Mouse (Mus musculus): ENCODE results near the gene Cox8a. TPM values are rescaled to one million over a fixed set of nuclear protein-coding genes. Genes with fewer than 3 reads are reported as not detected.
A peak's percentile ranks its signal among the peaks of the same experiment; 100 is the strongest.

The Cox8a gene
- total and polyA plus RNA-seq, 3 experiments: 745 to 1,213 TPM; not detected in 1

DNA sequence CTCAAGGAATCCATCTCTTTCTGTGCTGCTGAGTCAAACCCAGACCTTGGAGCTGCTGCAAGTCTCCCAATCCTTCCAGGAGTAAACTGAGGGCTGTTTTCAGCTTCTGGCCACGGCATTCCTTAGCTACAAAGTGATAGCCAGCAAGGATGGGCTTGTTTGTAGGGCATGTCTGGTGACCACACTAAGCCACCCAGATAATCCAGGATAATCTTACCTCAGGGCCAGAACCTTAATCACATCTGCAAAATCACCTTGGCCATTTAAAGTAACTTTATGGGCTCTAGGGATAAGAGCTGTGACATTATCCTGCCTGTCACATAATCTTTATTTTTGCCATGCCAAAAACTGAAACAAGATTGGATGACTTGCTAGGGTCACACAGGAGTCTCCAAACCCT is 5.2 kb downstream of the Cox8a start:
- Histone ChIP-seq H3K27me3 (ENCODE audit: control insufficient read depth in 1 of 2, insufficient read depth in 2 of 2, low read length in 2 of 2) (no peaks in the 10 kb centered on the region), H3K27ac (ENCODE audit: control insufficient read depth, low read depth, low read length) (no peak overlapping the region), H3K4me1 (ENCODE audit: control insufficient read depth in 1 of 2, insufficient read depth in 2 of 2, low read length in 2 of 2) (peaks cover 0 to 17% of the 10 kb centered on the region in 2 experiments; a peak in 2 of 4 replicates), H3K9me3 (replicated peaks; ENCODE audit: insufficient read depth, low read length) (no peaks in the 10 kb centered on the region), H3K79me2 (ENCODE audit: control insufficient read depth, insufficient read depth, low read length, poor library complexity) (peaks cover 31% of the 10 kb centered on the region), H3K36me3 (ENCODE audit: control insufficient read depth in 1 of 2, insufficient read depth in 2 of 2, low read length in 2 of 2) (peaks cover 3 to 16% of the 10 kb centered on the region in 2 experiments; a peak in 3 of 4 replicates), H3K9ac (ENCODE audit: control insufficient read depth, low read depth, low read length, poor library complexity, severe bottlenecking) (no peak overlapping the region), H3K4me3 (ENCODE audit: control insufficient read depth in 1 of 2, insufficient read depth in 1 of 2, low read depth in 2 of 2, low read length in 2 of 2) (no peak overlapping the region)
- TF ChIP-seq MAX (IDR thresholded peaks at IDR 0.05; ENCODE audit: low read length) (no peak), POLR2AphosphoS2 (IDR thresholded peaks at IDR 0.05; ENCODE audit: low read length) (0 out of 2 replicates have a peak, but pooled peaks have one; percentile 25)
- no peak for DNase-seq (ENCODE audit: low read depth, low spot score)

DNA sequence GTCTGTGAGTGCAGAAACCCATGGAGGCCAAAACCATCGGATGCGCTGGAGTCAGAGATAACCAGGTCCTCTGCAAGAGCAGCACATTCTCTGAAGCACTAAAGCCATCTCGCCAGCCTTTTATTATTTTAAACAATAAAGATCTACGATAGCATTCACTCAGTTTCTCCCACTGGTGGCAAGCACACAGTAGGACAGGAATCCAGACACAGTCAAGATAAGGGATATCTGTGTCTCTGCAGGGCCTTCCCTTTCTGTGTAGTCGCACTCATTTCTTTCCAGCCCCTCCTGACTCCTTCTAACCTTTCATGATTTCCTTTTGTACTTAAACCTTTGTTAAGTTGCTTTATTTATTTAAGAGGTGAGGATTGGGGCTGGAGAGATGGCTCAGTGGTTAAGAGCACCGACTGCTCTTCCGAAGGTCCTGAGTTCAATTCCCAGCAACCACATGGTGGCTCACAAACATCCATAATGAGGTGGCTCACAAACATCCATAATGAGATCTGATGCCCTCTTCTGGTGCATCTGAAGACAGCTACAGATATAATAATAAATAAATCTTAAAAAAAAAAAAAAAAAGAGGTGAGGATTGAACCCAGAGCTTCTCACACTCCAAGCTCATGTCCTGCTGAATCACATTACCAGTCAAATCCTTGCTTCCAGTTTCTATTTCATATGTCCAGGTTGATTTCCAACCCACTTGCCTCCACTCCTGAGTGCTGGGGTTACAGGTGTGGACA is 7.3 kb downstream of the Cox8a start:
- no peak overlapping the region for H3K9ac ChIP-seq (ENCODE audit: control insufficient read depth, low read depth, low read length, poor library complexity, severe bottlenecking)
- peak; percentile 38 for DNase-seq (ENCODE audit: low read depth, low spot score)
- peaks cover 21% of the 10 kb centered on the region for H3K79me2 ChIP-seq (ENCODE audit: control insufficient read depth, insufficient read depth, low read length, poor library complexity)
- no peak overlapping the region for H3K4me3 ChIP-seq (ENCODE audit: control insufficient read depth in 1 of 2, insufficient read depth in 1 of 2, low read depth in 2 of 2, low read length in 2 of 2)
- no peaks in the 10 kb centered on the region for H3K9me3 ChIP-seq (replicated peaks; ENCODE audit: insufficient read depth, low read length)
- H3K36me3 ChIP-seq (ENCODE audit: control insufficient read depth in 1 of 2, insufficient read depth in 2 of 2, low read length in 2 of 2): peaks cover 3 to 8% of the 10 kb centered on the region in 2 experiments; a peak in 3 of 4 replicates
- no peaks in the 10 kb centered on the region for H3K27me3 ChIP-seq (ENCODE audit: control insufficient read depth in 1 of 2, insufficient read depth in 2 of 2, low read length in 2 of 2)
- peaks cover 2 to 9% of the 10 kb centered on the region in 2 experiments; a peak in 3 of 4 replicates for H3K4me1 ChIP-seq (ENCODE audit: control insufficient read depth in 1 of 2, insufficient read depth in 2 of 2, low read length in 2 of 2)
- no peak overlapping the region for H3K27ac ChIP-seq (ENCODE audit: control insufficient read depth, low read depth, low read length)
- TF ChIP-seq CHD1 (IDR thresholded peaks at IDR 0.05; ENCODE audit: low read depth, low read length): no peak
- no peak for TF ChIP-seq ZMIZ1 (IDR thresholded peaks at IDR 0.05; ENCODE audit: low read depth, low read length)
- TF ChIP-seq TAL1 (IDR thresholded peaks at IDR 0.05; ENCODE audit: low read length): no peak
- peak in 2 of 3 experiments; percentile 7 to 35; a peak in 2 of 6 replicates for TF ChIP-seq CTCF (IDR thresholded peaks at IDR 0.05 in 2 of 3, conservative IDR thresholded peaks at IDR 0.05 in 1 of 3; ENCODE audit: control insufficient read depth in 1 of 3, insufficient read depth in 1 of 3, low read depth in 2 of 3, low read length in 3 of 3, poor library complexity in 1 of 3, severe bottlenecking in 1 of 3)
- no peak for TF ChIP-seq MYB (IDR thresholded peaks at IDR 0.05; ENCODE audit: low read depth, low read length)
- TF ChIP-seq MAX (IDR thresholded peaks at IDR 0.05; ENCODE audit: low read length): no peak
- TF ChIP-seq POLR2AphosphoS5 (IDR thresholded peaks at IDR 0.05; ENCODE audit: borderline replicate concordance, low read depth, low read length): no peak
- TF ChIP-seq SIN3A (IDR thresholded peaks at IDR 0.05; ENCODE audit: low read length): peak; percentile 29; the same call in 1 of the 2 replicates
- TF ChIP-seq MYC (IDR thresholded peaks at IDR 0.05; ENCODE audit: low read depth, low read length): 0 out of 2 replicates have a peak, but pooled peaks have one; percentile 34
- TF ChIP-seq GATA1 (IDR thresholded peaks at IDR 0.05; ENCODE audit: low read depth, low read length): 0 out of 2 replicates have a peak, but pooled peaks have one; percentile 5
- no peak for TF ChIP-seq EP300 (IDR thresholded peaks at IDR 0.05; ENCODE audit: low read depth in 1 of 2, low read length in 2 of 2)
- no peak for TF ChIP-seq USF2 (IDR thresholded peaks at IDR 0.05; ENCODE audit: borderline replicate concordance in 1 of 2, insufficient read depth in 1 of 2, low read depth in 1 of 2, low read length in 2 of 2)
- TF ChIP-seq MEF2A (IDR thresholded peaks at IDR 0.05; ENCODE audit: extremely low read depth, insufficient replicate concordance, low read depth, low read length, poor library complexity, severe bottlenecking): no peak
- TF ChIP-seq MAFK (IDR thresholded peaks at IDR 0.05; ENCODE audit: borderline replicate concordance, low read depth, low read length): no peak
- no peak for TF ChIP-seq GABPA (IDR thresholded peaks at IDR 0.05; ENCODE audit: low read depth, low read length)
- TF ChIP-seq MXI1 (IDR thresholded peaks at IDR 0.05; ENCODE audit: low read depth, low read length): no peak
- TF ChIP-seq RCOR1 (IDR thresholded peaks at IDR 0.05; ENCODE audit: low read depth, low read length): no peak
- TF ChIP-seq HCFC1 (IDR thresholded peaks at IDR 0.05; ENCODE audit: low read depth, low read length): no peak
- no peak for TF ChIP-seq POLR2A (IDR thresholded peaks at IDR 0.05; ENCODE audit: control insufficient read depth in 1 of 2, insufficient read depth in 1 of 2, low read depth in 1 of 2, low read length in 2 of 2, poor library complexity in 1 of 2)
- TF ChIP-seq JUND (IDR thresholded peaks at IDR 0.05; ENCODE audit: low read depth, low read length): no peak
- TF ChIP-seq E2F4 (IDR thresholded peaks at IDR 0.05; ENCODE audit: borderline replicate concordance, low read depth, low read length): no peak
- TF ChIP-seq TBP (IDR thresholded peaks at IDR 0.05; ENCODE audit: low read depth, low read length): no peak
- no peak for TF ChIP-seq MAZ (IDR thresholded peaks at IDR 0.05; ENCODE audit: low read depth, low read length)
- no peak for TF ChIP-seq TCF12 (IDR thresholded peaks at IDR 0.05; ENCODE audit: low read depth, low read length)
- no peak for TF ChIP-seq KAT2A (conservative IDR thresholded peaks at IDR 0.05; ENCODE audit: low read depth, low read length)
- no peak for TF ChIP-seq UBTF (IDR thresholded peaks at IDR 0.05; ENCODE audit: borderline replicate concordance, insufficient read depth, low read depth, low read length)
- TF ChIP-seq USF1 (IDR thresholded peaks at IDR 0.05; ENCODE audit: low read depth, low read length): no peak
- TF ChIP-seq ZKSCAN1 (IDR thresholded peaks at IDR 0.05; ENCODE audit: low read depth, low read length): peak; percentile 97
- TF ChIP-seq ZNF384 (IDR thresholded peaks at IDR 0.05; ENCODE audit: low read depth, low read length): peak; percentile 90

Measured in MEL (cell line).